Mouse (Mus musculus) common myeloid progenitor, adult 5-6 weeks (primary cell): Measurements from ENCODE around the gene Dhx8. TPM values are rescaled to one million over a fixed set of nuclear protein-coding genes. Genes with fewer than 3 reads are reported as not detected.

ENCODE experiments used
- ATAC-seq: replicated peaks from 2 replicates; pipeline ENCODE4 v1.8.0; 2016; ENCODE audit warnings: low read depth, mild to moderate bottlenecking, moderate TSS enrichment, inconsistent platforms; ENCODE audit not compliant: poor library complexity, severe bottlenecking
- total RNA-seq: library from RNA; stranded (forward); fragments of 200-1000, 187-1606 nt; gene quantifications from 2 replicates; pipeline ENCODE4 v1.2.3, GENCODE M21; 2017

Dhx8 gene
- total RNA-seq, 1 experiment from 2014 or later, result 46.5 TPM

DNA sequence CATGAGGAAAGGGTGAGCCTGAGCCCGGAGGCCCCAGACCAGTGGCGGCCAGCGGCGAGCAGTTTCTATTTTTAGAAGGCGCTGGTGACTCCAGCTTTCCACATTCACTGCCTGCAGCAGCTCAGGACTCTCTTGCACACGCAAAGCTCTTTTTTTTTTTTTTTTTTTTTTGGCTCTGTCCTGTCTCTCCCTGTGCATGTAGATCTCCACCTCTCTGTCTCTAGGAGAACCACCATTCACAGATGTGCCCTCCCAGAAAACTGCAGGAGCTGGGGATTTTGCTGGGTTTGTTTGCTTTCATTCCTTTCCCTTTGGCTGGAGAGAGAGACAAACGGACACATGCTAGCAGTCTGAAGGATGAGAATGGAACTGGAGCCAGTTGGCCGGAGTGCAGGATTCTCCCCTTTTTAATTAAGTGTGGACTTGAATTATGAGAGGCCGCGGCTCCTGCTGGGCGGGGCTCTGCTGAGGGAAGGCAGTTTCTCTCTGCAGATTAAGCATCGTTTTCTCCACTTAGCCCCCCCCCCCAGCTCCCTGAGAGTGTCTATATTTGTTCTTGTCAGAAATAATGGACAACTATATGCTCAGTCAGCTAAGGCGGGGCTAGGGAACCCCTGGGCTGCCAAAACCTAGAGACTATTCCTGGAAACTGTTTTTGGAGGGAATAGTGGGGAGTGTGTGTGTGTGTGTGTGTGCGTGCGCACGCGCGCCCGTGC lies 58.2 kb downstream of the Dhx8 start:
- ATAC-seq, result no peak

DNA sequence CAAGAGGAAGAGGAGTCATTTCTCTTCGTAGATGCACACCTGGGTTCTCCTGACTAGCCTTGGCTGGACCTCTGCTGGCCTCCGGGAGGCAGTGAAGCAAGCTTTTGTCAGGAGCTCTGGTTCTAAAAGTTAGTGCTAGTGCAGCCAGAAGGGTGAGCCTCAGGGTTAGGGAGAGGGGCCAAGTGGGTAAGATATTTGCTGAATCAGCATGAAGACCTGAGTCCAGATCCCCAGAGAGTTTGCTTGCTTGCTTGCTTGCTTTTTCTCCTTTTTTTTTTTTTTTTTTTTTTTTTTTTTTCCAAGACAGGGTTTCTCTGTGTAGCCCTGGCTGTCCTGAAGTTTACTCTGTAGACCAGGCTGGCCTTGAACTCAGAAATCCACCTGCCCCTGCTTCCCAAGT lies 64.6 kb downstream of the Dhx8 start:
- no peak for ATAC-seq

DNA sequence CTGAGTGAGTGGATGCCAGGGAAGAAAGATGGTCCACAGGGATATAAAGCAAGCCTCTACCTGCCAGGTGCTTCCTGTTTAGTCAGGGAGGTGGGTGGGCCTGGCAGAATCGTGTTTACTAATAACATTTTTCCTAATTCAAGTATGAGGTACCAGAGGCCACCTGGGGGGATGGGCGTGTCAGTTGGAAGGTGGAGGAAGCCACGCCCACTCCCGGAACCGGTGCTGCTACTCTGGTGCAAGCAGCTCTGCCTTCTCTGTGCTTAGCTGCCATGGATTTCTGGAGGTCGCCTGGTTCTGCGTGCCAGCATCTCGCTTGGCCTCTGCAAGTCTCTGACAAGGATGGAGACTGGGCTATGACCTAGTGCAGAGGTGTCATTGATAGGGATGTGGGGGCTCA lies 65.4 kb downstream of the Dhx8 start:
- ATAC-seq, result no peak

DNA sequence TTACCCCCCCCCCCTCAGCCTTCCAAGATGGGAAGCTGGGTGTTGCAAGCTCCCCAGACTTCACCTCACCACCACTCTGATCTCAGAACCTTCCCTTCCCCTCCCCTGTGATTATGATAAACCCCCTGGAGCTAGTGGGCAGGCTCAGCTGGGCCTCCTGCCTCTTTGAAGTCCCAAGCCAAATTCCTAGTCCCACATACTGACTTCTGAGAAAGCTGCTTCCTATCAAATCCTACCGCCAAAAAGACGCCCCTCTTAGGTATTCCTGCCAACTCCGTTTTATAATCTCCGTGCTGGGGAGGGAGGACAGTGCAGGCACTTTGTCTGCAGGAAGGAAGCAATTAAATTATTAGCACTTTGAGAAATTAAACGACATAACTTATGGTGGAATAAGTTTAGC lies 68.7 kb downstream of the Dhx8 start:
- ATAC-seq, result no peak

DNA sequence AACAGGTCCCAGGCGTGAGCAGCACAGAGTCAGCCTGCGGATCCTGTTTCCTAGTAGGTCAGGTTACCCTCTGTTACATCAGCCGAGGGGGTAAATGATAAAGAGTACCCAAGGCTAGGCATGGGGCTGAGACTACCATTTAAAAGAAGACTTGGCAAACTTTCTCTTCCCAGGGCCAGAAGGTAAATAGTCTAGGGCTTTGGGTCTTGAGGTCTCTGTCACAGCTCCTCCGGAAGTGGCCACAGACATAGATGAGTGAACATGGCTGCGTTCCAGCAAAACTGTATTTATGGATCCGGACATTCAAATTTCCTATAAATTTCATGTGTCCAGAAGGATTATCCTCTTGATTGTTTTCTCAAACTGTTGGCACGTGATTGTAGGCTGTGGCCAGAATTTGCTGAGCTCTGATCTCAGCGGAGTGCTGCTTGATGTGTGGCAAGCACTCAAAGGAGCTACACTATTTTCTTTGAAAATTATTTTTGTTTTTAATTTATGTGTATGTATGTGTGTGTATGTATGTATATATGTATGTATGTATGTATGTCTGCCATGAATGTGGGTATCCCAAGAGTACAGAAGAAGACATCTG lies 72.5 kb downstream of the Dhx8 start:
- ATAC-seq, result no peak

DNA sequence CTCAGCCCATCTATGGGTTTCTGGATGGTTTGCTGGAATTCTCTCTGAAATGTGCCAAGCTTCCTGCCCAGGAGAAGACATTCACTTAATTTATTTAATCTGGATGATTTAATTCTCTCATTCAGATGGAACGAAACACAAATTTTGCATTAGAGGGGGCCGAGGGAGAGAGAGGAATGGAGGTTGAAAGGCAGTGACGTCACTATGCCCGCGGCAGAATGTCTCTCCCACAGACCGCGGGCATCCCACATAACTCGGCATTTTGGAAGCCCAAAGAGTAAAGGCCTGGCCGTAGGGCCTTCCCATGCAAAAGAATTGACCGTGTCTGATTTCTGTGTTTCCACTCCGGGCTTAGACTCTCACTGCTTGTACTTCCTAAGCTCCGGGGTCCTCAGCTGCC lies 74.0 kb downstream of the Dhx8 start:
- ATAC-seq, result no peak

DNA sequence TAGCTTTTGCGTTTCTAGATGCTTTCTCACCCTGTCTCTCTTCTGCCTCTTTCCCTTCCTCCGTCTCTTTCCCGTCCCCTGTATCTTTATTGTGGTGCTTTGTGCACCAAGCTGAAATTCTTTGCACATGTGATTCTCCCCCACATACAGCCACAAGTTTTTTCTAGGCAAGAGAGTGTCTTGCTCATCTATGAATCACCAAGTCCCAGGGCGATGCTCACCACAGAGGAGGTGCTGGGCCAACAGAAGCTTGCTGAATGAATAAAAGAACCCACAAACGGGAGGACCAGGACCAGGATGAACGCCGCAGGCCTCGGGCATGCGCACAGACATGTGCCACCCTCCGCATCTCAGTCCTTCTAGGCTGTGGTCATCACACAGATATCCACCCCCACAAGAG lies 74.5 kb downstream of the Dhx8 start:
- ATAC-seq, result no peak

DNA sequence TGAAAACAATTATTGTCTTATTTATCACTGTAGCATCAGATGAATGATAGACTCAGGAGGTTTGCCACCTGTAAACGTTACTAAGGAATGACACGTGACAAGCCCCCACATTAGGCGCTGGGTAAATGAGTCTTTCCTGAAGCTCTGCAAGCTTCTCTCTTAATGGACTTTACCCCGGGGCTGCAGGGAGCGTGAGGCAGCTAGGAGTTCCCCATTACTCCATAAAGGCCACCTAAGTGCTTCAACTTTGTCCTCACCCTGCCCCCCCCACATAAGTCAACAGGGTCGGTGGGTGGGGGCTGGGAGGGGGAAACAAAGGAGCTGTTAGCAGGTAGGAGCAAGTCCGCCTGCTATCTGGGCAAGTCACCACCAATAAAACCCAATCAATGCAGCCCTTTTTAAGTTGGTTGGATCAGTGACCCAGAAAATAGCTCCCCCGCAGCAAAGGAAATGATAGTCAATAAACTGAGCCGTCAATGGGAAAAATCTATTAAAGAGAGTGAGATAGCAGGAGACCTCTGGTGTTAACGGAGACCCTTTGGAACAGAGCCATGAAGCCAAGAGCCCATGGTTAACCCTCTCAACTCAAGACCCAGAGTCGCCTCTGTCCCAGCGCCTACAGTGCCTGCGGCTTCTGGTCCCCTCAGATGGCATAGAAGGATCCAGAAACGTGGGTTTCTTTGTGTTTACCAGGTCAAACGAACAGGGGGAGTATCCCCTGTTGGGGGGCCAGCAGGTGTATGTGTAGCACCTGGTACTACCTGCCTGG lies 76.5 kb downstream of the Dhx8 start:
- no peak for ATAC-seq

DNA sequence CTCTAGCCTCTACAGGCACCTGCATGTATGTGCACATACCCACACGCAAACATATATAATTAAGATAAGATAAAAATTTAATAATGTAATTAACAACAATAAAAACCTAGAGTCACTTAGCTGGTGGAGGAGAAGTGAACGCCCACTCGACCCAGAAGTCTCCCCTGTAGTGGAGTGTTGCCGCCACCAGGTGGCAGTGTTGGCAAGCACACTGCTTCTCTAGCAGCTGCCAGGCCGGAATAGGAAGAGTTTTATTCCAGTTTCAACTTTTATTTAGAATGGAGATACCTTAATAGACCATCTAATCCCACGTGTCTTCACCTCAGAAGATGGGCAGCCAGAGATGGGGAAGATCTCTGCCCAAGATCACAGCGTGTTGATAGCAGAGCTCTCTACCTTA lies 80.5 kb downstream of the Dhx8 start:
- ATAC-seq, result peak; percentile 85

DNA sequence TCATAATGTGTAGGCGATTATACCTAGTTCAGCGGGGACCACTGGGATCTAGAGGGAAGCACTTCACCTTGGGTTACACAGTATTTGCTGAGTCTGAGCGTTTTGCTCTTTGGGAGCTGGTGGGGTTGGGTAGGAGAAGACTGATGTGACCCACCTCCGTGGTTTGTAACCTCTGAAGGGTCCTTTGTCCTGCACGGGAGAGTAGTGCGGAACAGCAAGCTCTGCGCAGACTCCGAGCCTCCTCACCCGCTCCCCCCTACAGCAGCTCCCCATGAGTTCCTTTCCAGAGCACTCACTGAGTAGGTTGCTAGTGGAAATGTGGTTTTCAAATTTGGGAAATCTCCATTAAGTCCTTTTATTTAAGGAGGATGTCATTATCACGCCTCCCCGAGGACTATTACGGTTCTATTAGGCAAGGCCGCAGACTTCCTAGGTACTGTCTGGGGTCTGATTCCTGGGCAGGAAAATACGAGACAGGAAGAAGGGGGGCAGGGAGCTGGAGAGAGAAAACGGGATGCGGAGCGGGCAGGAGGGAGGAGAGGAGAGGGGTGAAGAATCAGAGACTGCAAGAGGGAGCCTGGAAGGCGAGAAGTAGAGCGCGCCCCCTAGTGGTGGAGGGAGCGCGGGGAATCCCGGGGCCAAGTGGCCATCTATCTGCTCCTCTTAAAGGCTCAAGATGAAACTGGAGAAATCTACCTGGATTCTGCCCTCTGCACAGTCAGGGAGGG lies 81.8 kb downstream of the Dhx8 start:
- peak; percentile 74; the same call in 1 of the 2 replicates for ATAC-seq

DNA sequence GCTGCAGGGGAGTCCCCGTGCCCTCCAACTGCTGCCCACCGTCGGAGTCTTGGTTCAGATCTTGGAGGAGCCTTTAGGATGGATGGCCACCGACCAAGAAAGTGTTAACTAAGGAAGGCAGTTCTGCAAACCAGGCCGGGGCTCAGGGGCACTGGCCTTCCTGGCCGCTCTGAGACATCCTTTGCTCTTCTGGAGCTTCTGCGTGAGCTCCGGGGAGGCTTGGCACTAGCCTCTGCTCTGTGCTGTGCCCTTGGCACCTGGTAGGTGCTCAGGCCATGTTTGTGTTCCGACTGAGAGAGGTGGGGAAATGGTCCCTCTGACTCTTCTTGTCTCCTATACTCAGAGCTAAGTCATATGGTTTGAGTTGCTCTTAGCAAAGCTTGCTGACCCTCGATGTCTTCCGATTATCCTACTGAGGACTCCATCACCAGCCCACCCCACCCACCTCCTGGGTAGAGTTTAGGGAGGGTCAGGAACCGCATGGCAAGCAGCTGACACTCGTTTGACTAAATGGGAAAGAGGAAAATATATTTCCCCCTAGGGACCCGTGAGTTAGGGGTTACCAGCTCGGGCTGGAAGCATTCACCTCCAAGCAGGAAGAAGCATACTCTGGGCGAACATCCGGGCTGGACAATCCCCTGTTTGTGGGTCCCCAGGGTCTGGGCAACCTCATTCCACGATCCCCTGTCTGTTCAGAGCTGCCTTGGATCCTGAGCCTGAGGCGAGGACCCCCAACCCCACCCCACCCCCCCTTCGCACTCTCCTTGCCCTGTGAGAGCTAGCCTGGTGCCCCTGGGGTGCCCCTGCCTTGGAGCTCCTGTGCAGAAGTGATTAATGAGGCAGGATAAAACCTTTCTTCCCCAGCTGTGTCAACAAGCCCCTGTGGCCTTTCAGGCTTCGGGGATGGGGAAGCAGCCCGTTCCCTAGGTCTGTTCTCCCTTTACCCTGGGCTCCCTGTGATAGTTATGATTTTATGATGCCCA lies 82.7 kb downstream of the Dhx8 start:
- no peak for ATAC-seq

Other genes starting within 250 kb of the Dhx8 start
- 43.0 and 49.1 TPM in 2 replicates for gene Brca1, start 181.0 kb upstream of the Dhx8 start, total RNA-seq
- gene Nbr1, start 180.8 kb upstream of the Dhx8 start, total RNA-seq, result 47.1 and 61.9 TPM in 2 replicates
- 0.50 and 2.9 TPM in 2 replicates for gene Tmem106a, start 150.7 kb upstream of the Dhx8 start, total RNA-seq
- gene Gm11634, start 133.7 kb upstream of the Dhx8 start, total RNA-seq, result not detected in 2 replicates
- 11.0 and 14.9 TPM in 2 replicates for gene Rdm1, start 105.7 kb upstream of the Dhx8 start, total RNA-seq
- gene Arl4d, start 67.4 kb upstream of the Dhx8 start, total RNA-seq, result 0.53 and 1.5 TPM in 2 replicates
- gene Etv4, start 52.5 kb downstream of the Dhx8 start, total RNA-seq, result not detected in 2 replicates
- not detected in 2 replicates for gene Meox1, start 161.5 kb downstream of the Dhx8 start, total RNA-seq
- gene Sost, start 234.1 kb downstream of the Dhx8 start, total RNA-seq, result not detected in 2 replicates